Mouse (Mus musculus) lung, postnatal 4 days (tissue): ENCODE measurements around the gene Zswim8.
A peak's percentile ranks its signal among the peaks of the same experiment; 100 is the strongest.

ENCODE experiments used
- DNase-seq, 2 experiments: peaks; one replicate each; pipeline ENCODE4 v3.0.0; 2021

Zswim8 gene

DNA sequence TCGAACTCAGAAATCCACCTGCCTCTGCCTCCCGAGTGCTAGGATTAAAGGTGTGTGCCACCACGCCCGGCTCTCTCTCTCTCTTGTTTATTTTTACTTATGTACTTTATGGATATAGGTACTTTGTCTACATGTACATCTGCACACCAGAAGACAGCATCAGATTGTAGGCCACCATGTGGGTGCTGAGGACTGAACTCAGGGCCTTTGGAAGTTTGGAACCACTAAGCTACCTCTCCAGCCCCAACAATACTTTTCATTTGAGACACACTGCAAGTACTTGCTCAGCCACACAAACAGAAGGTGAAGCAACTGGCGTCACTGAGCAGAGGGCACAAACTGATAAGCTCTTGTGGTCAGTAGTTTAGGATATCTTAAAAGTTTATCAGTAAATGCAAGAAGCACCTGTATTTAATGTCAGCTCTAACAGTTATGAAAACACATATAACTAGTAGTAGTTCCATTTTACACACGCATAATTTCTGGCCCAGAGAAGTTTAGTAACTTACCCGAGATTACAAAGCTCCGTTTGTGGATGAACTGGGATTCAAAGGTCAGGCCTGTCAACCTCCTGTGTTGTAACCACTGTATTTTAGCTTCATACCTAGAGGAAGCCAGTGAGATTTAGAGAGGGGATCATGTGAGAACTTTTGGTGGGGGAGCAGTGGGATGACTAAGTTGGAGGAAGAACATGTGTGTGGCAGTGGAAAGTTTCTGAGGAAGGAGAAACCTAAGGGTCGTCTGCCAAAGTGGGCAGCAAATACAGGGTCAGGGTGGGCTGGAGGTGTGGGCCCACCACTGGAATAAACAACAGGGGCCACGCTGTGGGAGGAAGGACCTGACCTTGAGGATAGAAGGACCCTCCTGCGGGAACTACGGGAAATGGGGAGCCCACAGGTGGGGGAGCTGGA is 25.9 kb downstream of the Zswim8 start:
- no peak for DNase-seq

DNA sequence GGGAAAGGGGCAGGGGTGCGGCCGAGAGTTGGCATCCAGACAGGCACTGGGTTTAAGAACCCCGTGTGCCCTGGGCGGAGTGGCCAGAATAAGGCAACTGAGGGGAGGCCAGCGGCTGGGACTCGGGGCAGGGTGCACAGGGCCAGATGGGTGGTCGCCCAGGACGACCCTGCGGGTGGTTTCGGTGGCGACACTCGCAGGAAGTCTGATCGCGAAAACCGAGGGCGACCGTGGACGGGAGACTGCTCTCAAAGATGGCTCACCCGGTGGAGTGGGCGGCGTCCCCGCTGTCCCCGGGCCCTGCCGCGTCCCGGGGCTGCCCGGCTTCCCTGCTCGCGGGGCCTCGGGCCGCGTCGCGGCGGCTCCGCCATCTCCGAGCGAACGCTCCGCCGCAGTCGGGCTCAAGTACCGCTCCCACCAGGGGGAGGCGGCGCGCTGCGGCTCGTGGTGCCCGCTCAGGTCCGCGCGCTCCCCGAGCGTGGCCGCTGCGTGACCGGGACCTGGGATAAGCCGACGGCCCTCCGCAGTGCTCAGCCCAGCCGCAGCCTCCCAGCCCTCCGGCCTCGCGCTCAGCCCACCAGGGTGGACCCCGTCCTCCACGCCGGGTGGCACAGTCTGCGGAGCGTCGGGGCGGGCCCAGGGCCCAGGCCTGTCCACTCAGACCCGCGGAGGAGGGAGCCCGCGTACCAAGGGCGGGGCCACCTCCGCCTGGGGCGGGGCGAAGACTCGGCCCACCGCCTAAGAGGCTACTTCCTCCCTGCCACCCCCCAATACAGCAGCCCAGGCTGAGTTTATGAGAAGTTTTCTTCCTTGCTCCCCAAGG is 26.8 kb downstream of the Zswim8 start, which contains the start of gene Ndst2:
Gene Ndst2, minus strand, starts transcription at position 611 of the 823 bp plus-strand sequence.
- DNase-seq: peak; percentile 93 to 95

DNA sequence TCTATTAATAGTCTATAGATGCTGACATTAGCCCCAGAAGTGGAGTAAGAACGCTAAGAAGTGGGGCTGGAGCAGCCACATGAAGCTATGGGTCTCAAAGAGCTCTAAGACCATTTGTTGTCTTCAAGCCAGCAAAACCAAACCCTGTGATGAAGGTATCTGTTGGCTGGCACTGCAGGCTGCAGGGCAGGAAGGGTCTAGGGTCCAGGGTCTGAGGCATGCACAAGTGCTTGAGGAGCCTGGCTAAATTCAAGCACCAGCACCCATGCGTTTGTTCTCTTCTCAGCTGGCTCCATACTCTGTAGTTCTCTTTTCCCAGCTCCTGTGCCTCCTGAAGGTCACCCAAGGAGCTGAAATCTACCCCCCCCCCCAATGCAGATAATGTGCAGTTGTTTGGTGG is 27.7 kb downstream of the Zswim8 start:
- DNase-seq: no peak

DNA sequence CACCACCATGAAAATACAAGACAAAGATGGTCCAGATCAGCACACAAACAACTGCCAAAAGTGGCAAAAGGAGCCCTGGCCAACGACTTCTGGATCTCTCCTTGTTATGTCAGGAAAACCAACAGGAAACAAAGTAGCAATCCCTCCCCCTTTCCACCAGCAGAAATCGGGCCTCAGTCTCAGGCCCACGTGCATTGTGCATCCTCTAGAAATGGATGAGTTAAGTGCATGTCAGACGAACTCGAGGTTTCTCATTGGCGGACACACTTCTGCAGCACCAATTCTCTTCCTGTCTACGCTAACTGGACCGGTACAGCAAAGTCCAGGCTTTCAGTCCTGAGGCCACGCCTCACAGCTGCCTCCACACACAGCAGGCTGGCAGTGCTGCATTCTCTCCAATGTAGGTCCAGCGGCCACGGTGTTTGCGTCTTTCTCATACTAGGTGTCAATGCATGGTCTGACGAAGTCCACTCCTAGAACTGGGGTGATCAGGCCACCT is 28.6 kb downstream of the Zswim8 start:
- DNase-seq: no peak

DNA sequence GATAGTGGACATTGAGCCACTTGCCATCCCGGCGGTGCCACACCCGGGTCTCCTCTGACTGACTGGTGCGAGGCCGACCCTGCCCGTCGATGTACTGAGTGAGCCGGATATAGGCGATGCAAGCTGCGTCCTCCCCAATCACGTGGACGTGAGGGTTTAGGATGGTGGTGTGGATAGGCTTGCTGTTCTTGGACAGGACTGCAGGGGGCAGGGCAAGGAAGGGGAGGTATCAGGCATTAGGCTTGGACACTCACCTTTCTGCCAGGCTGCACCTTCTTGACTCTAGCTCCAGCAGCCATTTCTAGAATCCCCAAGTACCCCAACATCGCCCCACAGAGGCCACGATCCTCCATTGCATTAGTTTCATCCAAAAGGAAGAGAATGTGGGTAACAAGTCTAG is 30.0 kb downstream of the Zswim8 start:
- DNase-seq: peak; percentile 76 to 81

DNA sequence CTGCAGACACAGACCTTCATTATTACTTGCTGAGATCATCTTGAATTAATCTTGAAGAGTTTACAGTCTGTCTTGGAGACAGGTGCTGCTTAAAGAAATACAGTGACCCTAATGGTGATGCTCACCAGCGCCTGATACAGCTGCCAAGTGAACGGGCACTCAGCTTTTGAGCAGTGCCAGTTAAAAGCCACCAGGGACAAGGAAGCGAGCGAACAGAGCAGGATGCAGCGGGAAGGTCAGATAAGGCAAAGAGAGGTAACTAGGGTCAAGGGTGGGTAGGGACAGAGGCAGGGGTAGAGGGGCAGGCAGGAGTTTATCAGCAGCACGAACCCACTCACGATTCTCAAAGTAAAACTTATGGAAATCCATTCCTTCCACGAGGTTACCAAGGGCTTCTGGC is 31.2 kb downstream of the Zswim8 start:
- no peak for DNase-seq

DNA sequence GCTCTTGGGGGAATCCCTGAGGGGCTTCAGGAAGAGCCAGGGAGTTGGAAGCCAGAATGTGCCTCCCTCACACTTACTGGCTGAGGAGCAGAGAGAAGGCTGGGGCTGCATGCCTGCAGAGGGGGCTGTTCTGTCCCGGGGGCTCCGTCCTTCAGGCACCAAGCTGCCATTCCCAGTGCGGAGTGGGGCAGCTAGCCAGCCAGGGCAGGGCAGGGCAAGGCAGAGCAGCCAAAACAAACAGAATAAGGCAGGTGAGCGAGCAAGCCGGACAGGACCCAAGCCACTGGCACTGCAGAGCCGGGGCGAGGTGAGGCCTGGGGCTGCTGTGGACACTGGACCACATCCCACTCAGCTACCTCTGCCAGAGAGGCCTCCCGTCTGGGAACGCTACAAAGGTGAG is 33.9 kb downstream of the Zswim8 start:
- peak; percentile 44 to 67 for DNase-seq

DNA sequence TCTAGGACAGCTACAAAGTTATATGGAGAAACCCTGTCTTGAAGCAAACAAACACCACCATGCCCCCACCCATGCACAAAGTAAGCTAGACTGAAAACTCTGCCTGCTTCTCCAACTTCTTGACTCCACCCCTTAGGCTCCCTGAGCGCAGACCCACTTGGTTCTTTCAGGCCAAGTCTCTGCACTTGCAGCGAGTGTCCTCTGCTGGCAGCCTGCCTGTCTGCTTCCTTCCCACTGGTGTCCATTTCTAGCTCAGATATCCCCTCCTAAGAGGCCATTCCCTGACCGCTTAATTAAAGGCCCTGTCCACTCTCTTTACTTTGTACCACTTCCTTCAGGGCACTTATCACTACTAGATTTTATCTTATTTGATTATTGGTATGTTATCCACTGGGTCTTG is 36.3 kb downstream of the Zswim8 start:
- no peak for DNase-seq

DNA sequence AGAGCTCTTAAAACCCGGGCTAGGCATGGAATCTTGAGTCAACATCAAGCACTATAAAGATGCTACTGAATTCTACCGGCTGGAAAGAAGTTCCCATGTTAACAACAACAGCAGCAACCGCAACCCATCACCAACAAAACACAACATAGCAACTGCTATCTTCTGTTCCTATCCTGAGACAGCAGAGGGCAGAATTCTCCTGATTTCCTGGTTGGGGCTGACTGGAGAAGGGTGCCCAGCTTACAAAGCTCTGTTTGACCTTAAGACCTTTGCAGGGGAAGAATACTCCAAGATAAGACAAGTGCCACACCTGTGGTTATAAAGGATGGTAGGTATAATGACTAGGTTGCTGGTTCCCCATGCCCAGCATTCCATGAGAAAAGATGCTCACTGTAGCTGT is 39.6 kb downstream of the Zswim8 start:
- DNase-seq: no peak

DNA sequence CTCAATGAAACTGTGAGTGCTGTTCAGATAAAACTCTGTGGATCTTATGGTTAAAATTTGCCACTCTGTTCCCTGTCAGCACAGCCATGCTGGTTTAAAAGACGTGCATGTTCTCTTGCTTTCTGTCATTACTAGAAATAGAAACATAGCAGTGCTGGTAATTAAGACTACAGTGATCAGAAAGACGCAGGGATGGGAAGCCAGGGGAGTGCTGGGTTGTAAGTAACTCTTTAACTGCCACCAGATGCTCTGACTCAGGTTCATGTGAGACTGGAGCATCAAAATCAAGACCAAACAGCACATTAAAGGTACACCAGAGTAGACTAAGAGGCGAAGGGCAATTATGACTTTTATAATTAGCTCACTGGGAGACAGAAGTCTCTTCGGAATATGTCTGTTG is 41.0 kb downstream of the Zswim8 start:
- no peak for DNase-seq

DNA sequence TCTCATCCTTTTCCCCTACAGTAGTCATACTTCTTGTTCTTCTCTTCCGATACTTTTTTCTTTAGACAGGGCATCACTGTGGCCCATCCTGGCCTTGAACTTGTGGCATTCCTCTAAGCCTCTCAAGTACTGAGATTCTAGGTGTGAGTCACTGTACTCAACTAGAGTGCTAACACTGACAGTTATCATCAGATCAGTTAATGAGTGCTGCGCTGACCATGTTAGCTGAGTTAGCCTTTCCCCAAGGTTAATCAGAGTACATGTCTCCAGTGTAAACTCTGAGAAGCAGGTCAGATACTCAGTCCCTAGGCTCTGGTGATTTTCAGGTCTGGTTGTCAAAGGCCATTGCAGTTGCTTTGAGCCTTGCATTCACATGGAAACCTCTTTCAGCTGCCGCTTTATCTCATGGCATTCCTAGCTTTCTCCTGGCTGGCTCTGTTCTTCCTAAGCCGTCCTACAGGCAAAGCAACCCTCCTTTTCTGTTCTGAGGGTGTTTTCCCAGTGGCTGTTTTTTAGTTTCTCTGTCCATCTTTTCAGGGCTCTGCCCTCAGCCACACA is 42.2 kb downstream of the Zswim8 start:
- DNase-seq: no peak

DNA sequence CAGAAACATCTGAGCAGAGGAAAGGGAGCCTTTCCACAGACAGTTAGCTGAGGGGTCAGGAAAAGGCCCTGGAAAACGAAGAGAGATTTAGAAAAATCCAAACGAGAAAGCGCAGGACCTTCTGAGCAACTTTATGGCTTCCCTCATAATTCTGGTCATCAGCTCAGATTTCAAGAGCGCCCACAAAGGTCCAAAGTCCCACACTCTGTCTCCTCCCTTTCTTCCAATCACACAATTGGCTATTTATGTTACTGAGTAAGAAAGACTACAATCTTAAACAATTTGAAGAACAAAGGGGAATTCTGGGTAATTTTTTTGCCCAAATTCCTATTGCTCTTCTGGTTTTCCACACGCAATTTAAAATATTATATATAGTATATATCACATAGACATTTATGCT is 43.2 kb downstream of the Zswim8 start:
- DNase-seq: no peak

DNA sequence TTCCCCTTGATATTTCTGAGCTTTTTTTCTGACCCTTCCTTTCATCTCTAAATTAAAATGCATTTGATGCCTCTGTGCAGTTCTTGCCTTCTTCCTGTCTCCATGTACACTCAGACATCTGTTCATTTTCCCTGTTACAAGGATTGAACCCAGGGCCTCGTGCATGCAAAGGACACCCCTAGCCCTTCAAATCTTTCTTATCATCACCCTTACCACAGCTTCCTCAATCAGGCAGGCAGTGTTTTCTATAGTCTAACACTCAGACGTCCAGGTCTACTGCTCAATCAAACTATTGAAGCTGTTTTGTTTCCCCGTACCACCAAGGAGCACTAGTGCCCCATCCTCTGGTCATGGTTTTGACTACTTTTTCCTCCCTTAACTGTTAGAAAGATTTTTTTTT is 46.4 kb downstream of the Zswim8 start:
- no peak for DNase-seq

DNA sequence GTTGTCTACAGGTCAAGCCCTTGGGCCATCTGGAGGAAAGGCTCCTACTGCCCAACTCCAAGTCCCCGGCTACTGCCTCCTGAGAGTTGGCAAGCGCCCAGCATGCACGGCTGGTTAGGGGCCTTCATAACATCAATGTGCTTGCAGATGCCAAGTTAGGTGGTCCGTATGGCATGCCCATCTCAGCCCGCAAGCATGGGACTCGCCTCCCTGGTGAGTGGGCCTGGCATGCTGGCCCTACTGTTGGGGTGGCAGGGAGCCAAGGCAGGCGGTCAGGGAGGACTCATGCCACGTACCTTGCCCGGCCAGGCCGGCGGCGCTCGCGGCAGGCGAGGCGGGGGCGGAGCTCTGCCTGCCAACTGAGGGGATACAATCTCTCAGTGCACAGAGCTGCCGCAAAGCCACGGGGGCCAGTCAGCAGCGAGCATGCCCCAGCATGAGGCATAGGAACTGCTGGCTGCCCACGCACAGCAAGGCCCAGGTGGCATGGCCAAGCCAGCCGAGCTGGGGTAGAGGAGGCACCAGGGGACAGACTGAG is 50.1 kb downstream of the Zswim8 start:
- peak in 1 of 2 experiments; percentile 31 for DNase-seq

DNA sequence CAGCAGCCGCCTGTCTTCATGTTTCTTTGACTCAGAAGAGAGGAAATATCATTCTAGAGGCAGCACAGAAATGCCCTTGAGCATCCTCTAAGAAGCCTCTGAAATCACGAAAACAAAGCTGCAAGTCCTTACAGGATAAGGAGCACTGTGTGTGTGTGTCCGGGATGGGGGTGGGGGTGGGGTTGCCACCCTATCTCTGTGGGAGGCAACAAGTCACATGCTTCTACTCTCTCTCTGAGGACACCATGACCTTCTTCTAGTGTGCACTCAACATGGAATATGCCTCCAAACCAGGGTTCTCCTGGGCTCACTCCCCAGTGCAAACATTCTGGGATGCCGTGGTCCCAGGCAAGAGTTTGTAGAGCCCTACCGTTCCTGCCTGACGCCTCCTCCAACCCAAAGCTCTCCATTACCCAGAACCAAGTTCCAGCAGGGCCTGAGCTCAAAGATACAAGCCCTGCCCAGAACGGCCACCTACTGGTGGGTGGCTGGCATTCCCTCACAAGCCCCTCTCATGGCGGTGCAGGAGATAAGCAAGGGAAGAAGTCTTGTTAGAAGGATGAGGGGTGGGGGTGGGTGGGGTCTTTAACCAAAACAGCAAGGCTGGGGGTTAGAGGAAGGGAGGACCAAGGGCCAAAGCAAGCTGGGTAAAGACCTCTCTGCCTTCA is 51.5 kb downstream of the Zswim8 start:
- no peak for DNase-seq

DNA sequence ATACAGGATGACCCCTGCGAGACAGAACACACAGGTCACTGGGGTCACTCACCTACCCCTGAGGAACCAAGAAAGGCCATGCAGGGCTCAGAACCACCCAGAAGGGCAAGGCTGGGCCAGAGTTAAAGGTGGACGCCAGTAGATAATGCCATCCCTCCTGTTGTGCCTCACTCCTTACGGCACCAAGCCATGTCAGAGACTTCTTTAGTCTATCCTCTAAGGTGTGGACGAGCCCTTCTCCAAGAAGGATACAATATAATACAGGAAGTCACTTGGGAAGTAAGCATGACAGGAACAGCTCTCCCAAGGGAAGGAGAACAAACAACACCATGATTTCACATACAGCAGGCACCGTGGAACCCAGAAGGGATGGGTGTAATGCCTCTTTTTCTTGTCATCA is 57.6 kb downstream of the Zswim8 start:
- no peak for DNase-seq

DNA sequence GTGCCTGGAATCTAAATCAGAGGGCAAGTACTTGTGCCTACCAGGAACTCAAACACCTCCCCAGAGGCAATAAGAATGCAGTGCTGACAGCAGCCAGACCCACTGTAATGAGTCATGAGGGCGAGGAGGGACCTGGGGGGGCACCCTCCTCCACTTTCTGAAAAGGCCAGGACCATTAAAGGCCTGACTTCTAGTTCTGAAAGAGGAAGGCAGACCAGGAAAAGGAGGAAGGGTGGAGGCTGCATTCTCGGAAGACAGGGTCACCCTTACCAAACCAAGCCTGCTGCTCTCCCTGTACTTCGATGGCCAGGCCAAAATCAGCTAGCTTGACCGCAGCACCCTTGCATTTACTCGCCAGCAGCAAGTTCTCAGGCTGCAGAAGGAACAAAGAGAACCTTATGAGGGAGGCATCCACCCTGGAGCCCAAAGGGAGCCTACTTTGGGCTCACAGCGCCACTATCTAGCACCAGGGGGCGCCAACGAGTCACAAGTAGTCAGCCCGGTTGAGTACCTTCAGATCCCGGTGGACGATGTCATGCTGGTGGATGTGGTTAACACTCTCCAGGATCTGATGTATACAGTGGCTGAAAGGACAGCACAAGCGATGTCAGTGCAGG is 58.4 kb downstream of the Zswim8 start:
- peak; percentile 85 to 91 for DNase-seq

DNA sequence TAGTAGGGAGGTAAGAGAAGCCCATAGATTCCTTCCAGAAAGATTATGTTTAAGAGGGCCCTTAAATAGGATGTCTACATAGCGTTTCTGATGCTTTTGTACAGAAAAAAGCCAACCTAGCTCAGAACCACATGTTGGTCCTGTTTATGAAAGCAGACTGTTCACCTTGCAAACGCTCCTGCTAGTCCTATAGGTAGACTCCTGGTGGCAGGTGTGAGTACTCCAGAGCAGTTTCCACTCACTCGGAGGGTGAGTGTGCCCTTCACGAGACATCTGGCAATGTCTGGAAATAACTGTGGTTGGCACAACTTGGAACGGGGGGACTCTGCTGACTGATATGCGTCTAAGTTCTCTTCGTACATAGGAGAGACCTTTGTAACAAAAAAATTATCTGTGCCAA is 60.6 kb downstream of the Zswim8 start:
- DNase-seq: peak in 1 of 2 experiments; percentile 25

DNA sequence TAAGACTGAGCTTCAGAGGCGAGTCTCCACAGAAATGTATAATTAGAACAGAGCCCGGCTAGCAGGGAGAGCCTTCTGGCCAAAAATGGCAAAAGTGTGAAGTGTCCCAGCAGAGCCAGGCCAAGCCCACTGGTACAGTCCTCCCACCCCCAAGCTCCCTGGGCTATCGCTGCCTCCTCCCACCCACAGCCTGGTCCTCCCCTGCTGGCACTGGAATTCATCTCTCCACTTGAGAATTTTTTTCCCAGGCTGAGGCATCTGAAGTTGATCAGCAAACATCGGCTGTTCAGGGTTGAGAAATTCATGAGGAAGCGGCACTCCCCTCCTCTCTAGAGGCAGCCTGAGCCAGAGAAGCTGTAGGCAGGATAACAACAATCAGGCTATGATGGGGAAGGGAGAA is 61.2 kb downstream of the Zswim8 start:
- peak; percentile 82 to 92 for DNase-seq

DNA sequence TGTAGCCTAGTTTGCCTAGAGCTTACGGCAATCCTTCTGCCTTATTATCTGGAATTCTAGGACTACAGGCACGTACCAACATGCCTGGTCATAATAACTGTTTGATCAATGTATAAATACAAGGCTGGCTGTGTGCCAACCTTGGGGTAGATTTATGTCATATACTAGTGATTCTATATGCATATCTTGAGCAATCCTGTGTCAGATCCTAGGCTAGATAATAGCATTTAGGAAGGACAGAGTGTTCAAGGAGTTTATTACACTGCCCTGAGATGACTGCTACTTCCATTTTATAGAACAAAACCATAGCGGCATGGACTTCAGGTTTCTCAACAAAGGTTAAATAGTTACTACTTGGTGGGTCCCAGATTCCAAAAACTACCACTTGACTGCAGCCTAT is 64.6 kb downstream of the Zswim8 start:
- no peak for DNase-seq

DNA sequence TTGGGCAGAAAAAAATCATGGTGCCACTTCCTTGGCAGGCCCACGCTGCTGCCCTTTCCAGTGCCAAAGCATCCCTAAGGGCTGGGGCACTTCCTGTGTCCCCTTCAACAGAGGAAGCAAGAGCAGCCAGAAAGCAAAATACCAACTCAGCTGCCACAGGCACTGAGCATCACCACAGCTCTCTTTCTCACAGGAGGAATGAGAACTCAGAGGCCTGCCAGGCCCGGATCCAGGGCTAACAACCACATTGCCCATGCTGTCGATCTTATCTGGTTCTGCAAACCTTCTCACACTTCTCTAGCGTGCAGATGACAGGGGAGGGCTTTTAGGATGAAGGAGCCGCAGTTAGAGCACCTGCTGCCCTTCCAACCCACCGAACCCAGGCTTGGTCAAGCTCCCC is 65.5 kb downstream of the Zswim8 start:
- DNase-seq: no peak
